Mouse (Mus musculus) forebrain, postnatal 0 days (tissue): ENCODE measurements around the gene Prkcb. TPM values are rescaled to one million over a fixed set of nuclear protein-coding genes. Genes with fewer than 3 reads are reported as not detected.

Experiments used
- ATAC-seq: fragments of 200-750 bp; cut with Nextera tagmentation; 2 replicates; pipeline ENCODE4 v1.8.0; 2017; ENCODE audit warnings: mild to moderate bottlenecking, moderate library complexity
- DNase-seq: peaks from one replicate; pipeline ENCODE4 v3.0.0-alpha.2; 2015
- H3K27ac ChIP-seq: fragments of 300-500 bp; sonication (generic); 2 replicates; pipeline ENCODE4 v1.5.1; 2014; ENCODE audit warnings: low read depth, mild to moderate bottlenecking, antibody characterized with exemption, low read length, moderate library complexity, mixed read lengths
- H3K27me3 ChIP-seq: fragments of 300-500 bp; sonication (generic); 2 replicates; pipeline ENCODE4 v1.6.1; 2014; ENCODE audit warnings: mild to moderate bottlenecking, low read length, mixed read lengths; ENCODE audit not compliant: insufficient read depth
- H3K36me3 ChIP-seq: fragments of 300-500 bp; sonication (generic); 2 replicates; pipeline ENCODE4 v1.6.1; 2014; ENCODE audit warnings: mild to moderate bottlenecking, moderate library complexity; ENCODE audit not compliant: insufficient read depth
- H3K4me1 ChIP-seq: fragments of 300-500 bp; sonication (generic); 2 replicates; pipeline ENCODE4 v1.6.1; 2014; ENCODE audit warnings: antibody characterized with exemption; ENCODE audit not compliant: insufficient read depth
- H3K4me2 ChIP-seq: fragments of 300-500 bp; sonication (generic); 2 replicates; pipeline ENCODE4 v1.6.1; 2014; ENCODE audit warnings: low read depth, mild to moderate bottlenecking, moderate library complexity
- H3K4me3 ChIP-seq: fragments of 300-500 bp; sonication (generic); 2 replicates; pipeline ENCODE4 v1.5.1; 2014; ENCODE audit warnings: low read depth, low read length, mixed read lengths
- H3K9ac ChIP-seq: fragments of 300-500 bp; sonication (generic); 2 replicates; pipeline ENCODE4 v1.6.1; 2014; ENCODE audit warnings: mild to moderate bottlenecking
- H3K9me3 ChIP-seq: fragments of 300-500 bp; sonication (generic); 2 replicates; pipeline ENCODE4 v1.6.1; 2016; ENCODE audit warnings: low read length
- CTCF ChIP-seq: sonication (generic); IDR thresholded peaks from 2 replicates; pipeline ENCODE4 v1.5.1; 2016; ENCODE audit warnings: antibody characterized with exemption, control low read depth, low read depth
- WGBS: fragments of 180-500 bp; shearing (Covaris S2); extraction: QIAGEN DNeasy Blood & Tissue Kit; methylation state at CpG from one replicate; pipeline ENCODE4 v1.1.7; 2014; 5-methylcytosine and 5-hydroxymethylcytosine counted together
- polyA plus RNA-seq: library from polyadenylated mRNA; unstranded; fragments of >200 nt; fragmentation: Nextera tagmentation; extraction: Ambion mirVana; gene quantifications from 2 replicates; pipeline ENCODE4 v1.2.1, GENCODE M21; 2015
- total RNA-seq: library from RNA; depleted of rRNA; stranded (reverse); fragments of >200 nt; gene quantifications from 2 replicates; pipeline ENCODE4 v1.2.3, GENCODE M21; 2014

The Prkcb gene
- total and polyA plus RNA-seq, 2 experiments from 2014 or later, result 145 to 207 TPM

DNA sequence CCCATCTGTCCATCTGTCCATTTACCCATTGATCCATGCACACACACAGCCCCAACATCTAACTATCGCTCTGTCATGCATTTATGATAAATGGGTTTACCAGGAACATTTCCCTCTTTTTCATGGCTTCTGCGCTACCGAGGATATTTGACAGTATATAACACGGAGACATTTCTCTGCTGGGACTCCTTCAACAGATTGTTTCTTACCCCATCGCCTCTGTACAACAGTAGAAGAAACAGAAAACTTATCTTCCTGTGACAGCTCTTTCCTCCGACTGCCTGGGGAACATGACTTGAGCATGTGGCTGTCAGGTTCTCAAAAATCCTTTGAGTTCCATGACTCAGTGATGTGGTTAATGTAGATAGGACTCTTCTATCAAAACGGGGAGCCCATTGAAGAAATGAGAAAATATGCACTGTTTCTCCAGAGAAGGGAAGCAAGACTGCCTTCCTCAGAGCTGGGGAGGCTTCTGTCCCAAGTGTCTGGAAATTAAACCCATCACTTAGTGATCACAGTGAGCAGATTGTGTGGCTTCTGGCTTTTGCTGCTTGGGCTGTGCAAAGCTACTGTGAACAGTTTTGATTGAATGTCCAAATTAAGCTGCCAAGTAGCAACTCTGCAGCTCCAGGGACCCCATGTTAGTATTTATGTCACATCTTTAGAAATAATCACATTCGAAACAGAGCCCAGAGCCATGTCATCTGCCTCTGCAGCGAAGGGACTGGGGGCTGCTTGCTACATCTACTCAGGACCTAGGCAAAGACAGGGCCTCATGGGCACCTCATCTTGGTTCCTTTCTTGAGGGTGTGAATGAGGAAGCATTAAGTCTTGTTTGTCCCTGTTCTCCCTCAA lies 211.4 kb downstream of the Prkcb start:
- WGBS, result 61% methylated on average over 9 of the region's 9 CpGs
- TF ChIP-seq CTCF, result no peak
- Histone ChIP-seq H3K36me3 (no peaks in the 10 kb centered on the region), H3K9me3 (no peaks in the 10 kb centered on the region), H3K4me1 (0 out of 2 replicates have a peak, but pooled peaks cover 4% of the 10 kb centered on the region), H3K4me2 (no peak overlapping the region), H3K27me3 (no peaks in the 10 kb centered on the region), H3K9ac (no peak overlapping the region), H3K27ac (peak overlapping the region; percentile 64; the same call in 1 of the 2 replicates), H3K4me3 (no peak overlapping the region)
- DNase-seq (peak; percentile 75), ATAC-seq (peak; percentile 90)

DNA sequence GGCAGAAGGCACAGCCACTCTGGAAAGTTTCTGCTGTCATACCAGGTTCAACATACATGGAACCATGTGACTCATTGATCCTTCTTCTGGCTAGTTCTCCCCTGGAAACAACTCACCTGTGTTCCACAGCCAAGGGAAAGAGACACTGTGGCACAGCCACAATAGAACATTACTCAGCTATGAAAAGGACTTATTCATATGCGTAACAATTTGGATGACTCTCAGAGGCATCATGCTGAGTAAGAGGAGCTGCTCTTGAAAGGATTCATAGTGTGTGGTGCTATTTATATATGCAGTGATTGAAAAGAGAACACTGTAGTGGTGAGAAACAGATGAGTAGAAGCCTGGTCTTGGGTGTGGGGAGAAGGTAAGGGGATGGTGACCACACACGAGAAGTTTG lies 217.9 kb downstream of the Prkcb start:
- DNase-seq, result no peak
- 68% methylated on average over 2 of the region's 2 CpGs for WGBS
- no peak overlapping the region for H3K4me2 ChIP-seq
- no peak for ATAC-seq
- H3K4me1 ChIP-seq, result no peaks in the 10 kb centered on the region
- H3K4me3 ChIP-seq, result no peak overlapping the region
- no peaks in the 10 kb centered on the region for H3K27me3 ChIP-seq
- no peak for TF ChIP-seq CTCF
- H3K9ac ChIP-seq, result no peak overlapping the region
- no peaks in the 10 kb centered on the region for H3K9me3 ChIP-seq
- H3K27ac ChIP-seq, result no peak overlapping the region
- H3K36me3 ChIP-seq, result no peaks in the 10 kb centered on the region

DNA sequence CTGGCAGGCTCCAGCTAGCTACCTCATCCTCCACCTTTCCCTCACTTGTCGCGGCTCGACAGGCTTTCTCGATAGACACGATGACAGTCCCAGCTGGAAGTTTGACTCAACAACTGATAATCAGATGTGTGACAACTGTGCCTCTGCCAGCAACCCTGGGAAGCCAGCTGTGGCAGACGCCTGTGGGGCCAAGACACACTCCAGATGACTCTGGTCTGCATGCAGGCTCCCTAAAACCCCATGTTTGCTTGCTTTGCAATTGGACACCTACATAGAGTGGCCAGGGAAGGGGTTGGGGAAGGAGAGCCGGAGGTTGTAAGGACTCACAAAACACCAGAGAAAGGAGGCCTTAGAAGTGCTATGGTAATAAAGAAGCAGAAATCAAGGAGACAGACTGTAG lies 221.4 kb downstream of the Prkcb start:
- Histone ChIP-seq H3K9ac (no peak overlapping the region), H3K36me3 (no peaks in the 10 kb centered on the region), H3K4me3 (no peak overlapping the region), H3K9me3 (no peaks in the 10 kb centered on the region), H3K4me1 (0 out of 2 replicates have a peak, but pooled peaks cover 9% of the 10 kb centered on the region), H3K4me2 (no peak overlapping the region), H3K27me3 (no peaks in the 10 kb centered on the region), H3K27ac (no peak overlapping the region)
- WGBS, result 80% methylated on average over 7 of the region's 7 CpGs
- DNase-seq (no peak), ATAC-seq (no peak)
- no peak for TF ChIP-seq CTCF

DNA sequence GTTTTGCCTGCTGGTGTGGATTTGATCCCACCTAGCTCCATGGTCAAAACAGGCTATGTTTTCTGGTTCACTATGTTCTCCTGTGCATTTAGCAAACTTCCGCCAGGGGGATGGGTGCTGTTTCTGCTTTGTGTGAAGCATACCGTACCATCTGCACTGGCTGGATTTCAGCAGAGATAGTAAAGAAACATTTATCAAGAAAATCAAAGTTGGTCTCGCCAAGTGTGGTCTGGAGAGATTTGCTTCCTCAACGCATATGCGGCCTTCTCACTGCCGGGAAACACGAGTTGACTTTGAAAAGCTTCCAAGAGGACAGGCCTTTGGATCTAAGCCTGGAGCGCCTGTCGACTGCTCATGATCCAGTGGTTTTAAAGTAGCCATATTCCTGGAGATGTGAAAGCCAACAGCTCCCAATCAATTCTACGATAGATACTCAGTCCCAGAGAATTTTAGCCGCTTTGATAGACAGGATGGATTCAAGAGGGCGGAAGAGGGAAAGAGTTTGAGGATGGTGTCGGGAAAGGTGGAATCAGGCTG lies 223.9 kb downstream of the Prkcb start:
- Histone ChIP-seq H3K4me2 (no peak overlapping the region), H3K4me1 (0 out of 2 replicates have a peak, but pooled peaks cover 9% of the 10 kb centered on the region), H3K4me3 (no peak overlapping the region), H3K36me3 (no peaks in the 10 kb centered on the region), H3K9ac (no peak overlapping the region), H3K9me3 (no peaks in the 10 kb centered on the region), H3K27ac (no peak overlapping the region), H3K27me3 (no peaks in the 10 kb centered on the region)
- WGBS, result 63% methylated on average over 13 of the region's 13 CpGs
- DNase-seq (peak; percentile 64), ATAC-seq (peak; percentile 51)
- peak; percentile 34 for TF ChIP-seq CTCF

DNA sequence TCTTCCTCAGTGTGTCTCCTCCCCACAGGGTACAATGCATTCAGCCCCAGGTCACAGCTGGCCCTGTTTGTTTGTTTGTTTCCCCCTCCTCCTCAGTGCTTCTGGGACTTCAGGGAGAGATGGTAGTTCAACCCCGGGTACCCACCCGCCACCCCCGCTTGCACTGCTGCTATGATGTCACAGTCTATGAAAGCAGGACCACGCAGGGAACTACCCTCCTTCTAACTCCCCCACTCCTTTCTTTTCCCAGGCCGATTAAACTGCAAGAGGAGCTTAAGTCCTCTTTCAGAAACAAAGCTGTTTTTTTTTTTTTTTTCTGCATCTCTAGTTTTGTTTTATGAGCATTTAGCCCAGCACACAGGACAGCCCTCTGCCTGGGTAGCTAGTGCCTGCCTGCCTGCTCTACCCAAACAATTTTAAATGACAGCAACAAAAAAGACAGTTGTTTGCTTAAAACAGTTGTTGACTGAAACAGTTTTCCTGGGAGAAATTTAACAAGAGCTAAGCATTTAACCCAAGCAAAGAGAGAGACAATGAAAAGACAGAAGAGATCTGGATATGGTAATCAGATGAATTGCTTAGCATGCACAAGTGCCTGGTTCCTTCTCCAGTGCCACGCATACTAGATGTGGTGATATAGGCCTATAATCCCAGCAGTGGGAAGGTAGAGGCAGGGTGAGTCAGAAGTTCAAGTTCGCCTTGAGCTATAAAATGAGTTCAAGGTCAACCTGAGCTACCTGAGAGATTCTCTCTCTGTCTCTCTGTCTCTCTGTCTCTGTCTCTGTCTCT lies 232.5 kb downstream of the Prkcb start:
- no peak overlapping the region for H3K4me2 ChIP-seq
- DNase-seq, result no peak
- no peaks in the 10 kb centered on the region for H3K4me1 ChIP-seq
- no peaks in the 10 kb centered on the region for H3K36me3 ChIP-seq
- no peak for TF ChIP-seq CTCF
- H3K27ac ChIP-seq, result no peak overlapping the region; the same call in 1 of the 2 replicates
- no peaks in the 10 kb centered on the region for H3K9me3 ChIP-seq
- ATAC-seq, result peak; percentile 65; the same call in 1 of the 2 replicates
- no peaks in the 10 kb centered on the region for H3K27me3 ChIP-seq
- H3K4me3 ChIP-seq, result no peak overlapping the region
- WGBS, result 19% methylated on average over 7 of the region's 7 CpGs
- H3K9ac ChIP-seq, result no peak overlapping the region

DNA sequence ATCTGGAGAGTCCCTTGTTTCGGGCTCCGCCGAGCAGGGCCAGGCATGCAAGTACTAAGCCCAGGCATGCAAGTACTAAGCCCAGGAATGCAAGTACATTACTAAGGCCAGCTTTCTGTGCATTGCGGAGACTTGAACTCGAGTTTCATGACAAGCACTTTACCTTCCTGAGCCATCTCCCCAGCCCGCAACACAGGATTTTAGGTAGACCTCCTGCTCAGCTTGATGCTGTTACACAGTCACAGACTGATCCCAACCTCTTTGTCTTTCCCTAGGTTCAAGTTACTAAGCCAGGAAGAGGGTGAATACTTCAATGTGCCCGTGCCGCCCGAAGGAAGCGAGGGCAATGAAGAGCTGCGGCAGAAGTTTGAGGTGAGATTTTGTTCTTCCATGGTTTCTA lies 239.7 kb downstream of the Prkcb start:
- H3K27ac ChIP-seq, result no peak overlapping the region
- 92% methylated on average over 11 of the region's 11 CpGs for WGBS

More for the DNA sequence above, 239.7 kb downstream of the Prkcb start:
- Histone ChIP-seq H3K4me3 (no peak overlapping the region), H3K27me3 (no peaks in the 10 kb centered on the region), H3K4me1 (no peaks in the 10 kb centered on the region), H3K9ac (no peak overlapping the region), H3K36me3 (no peaks in the 10 kb centered on the region), H3K9me3 (no peaks in the 10 kb centered on the region), H3K4me2 (no peak overlapping the region)
- DNase-seq, result no peak
- no peak for TF ChIP-seq CTCF
- ATAC-seq, result no peak
